Comparison of ENCODE assay signal across 18 mouse cellular contexts in the genomic region with DNA sequence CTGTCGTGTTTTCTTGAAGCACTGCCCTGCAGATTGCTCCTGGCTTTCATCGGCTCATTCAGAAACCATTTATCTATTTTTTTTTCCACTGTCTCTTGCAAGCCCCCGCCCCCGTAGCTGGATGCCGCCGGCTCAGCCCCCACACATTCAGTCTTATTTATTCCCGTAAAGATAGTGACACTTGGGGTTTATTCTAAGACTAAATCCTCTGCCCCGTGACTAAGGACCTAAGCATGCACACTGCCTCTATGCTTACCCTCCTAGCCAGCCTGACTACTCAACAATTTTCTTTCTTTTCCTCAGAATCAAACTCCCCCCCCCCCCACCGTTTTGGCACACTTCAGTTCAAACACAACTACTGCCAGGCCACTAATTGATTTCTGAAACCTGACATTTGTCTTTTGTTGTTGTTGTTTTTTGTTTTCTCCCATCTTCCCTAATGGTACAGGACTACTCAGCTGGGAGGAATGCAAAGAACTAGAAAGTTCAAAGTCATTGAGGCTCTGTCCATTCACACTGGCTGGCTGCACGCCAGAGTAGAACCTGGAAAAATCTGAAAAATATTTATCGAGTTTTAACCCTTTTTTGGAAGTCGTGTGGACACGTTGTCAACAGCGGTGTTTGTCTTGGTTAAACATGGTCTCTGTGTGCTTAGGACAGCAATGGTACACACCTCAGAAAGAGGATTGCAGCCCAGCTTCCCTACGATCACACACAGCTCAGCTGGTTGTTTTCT. TPM values are rescaled to one million over a fixed set of nuclear protein-coding genes. Genes with fewer than 3 reads are reported as not detected.
DNase-seq lines count a peak whose midpoint lies in the region; ATAC-seq and TF ChIP-seq lines count a peak whose summit lies in the region.
"Had no signal": no experiment of that assay in that cellular context is flagged by ENCODE, and none has a peak within 500 bp of the region (broad histone marks: within the 10 kb centered on the region; RNA-seq: fewer than 3 reads in every experiment).

No protein-coding gene starts in this region.

- no peak overlapping the region for H3K4me3 ChIP-seq in heart, embryonic 11.5 days (ENCODE audit: low read depth, low read length)
- peak overlapping the region; percentile 2; the same call in 1 of the 2 replicates for H3K4me3 ChIP-seq in intestine, postnatal 0 days (ENCODE audit: low read depth, low read length)
- no peak overlapping the region for H3K4me3 ChIP-seq in thymus, adult 2 months (ENCODE audit: control insufficient read depth, insufficient read depth, low read length)
- H3K4me3 ChIP-seq: left cerebral cortex, adult 2 months; limb, embryonic 12.5 days; liver, embryonic 15.5 days; midbrain, embryonic 13.5 days had no signal

- H3K27me3 ChIP-seq in heart, embryonic 11.5 days (ENCODE audit: control insufficient read depth, insufficient read depth, low read length), result peaks cover 10% of the 10 kb centered on the region
- no peaks in the 10 kb centered on the region for H3K27me3 ChIP-seq in intestine, postnatal 0 days (replicated peaks; ENCODE audit: control insufficient read depth, insufficient read depth, low read length)
- H3K27me3 ChIP-seq in thymus, adult 2 months (ENCODE audit: control insufficient read depth, insufficient read depth, low read length), result peaks cover 10% of the 10 kb centered on the region; the same call in 1 of the 2 replicates

- ATAC-seq in heart, embryonic 11.5 days (replicated peaks; ENCODE audit: insufficient number of reproducible peaks, low FRiP score, low TSS enrichment), result no peak
- no peak for ATAC-seq in intestine, postnatal 0 days
- ATAC-seq: activated CD4-positive, CD25-positive, alpha-beta regulatory T cell, adult 4 months; hindbrain, postnatal 0 days; midbrain, embryonic 13.5 days had no signal

- H3K36me3 ChIP-seq in heart, embryonic 11.5 days (ENCODE audit: control insufficient read depth, insufficient read depth, low read length), result no peaks in the 10 kb centered on the region
- H3K36me3 ChIP-seq in intestine, postnatal 0 days (ENCODE audit: control insufficient read depth, insufficient read depth), result no peaks in the 10 kb centered on the region
- H3K36me3 ChIP-seq in thymus, adult 2 months (ENCODE audit: control insufficient read depth, insufficient read depth, low read length), result no peaks in the 10 kb centered on the region
- H3K36me3 ChIP-seq: limb, embryonic 12.5 days; liver, embryonic 15.5 days; midbrain, embryonic 13.5 days had no signal

- no peaks in the 10 kb centered on the region for H3K9me3 ChIP-seq in heart, embryonic 11.5 days (replicated peaks; ENCODE audit: control insufficient read depth, low read length)
- no peaks in the 10 kb centered on the region for H3K9me3 ChIP-seq in intestine, postnatal 0 days (ENCODE audit: control insufficient read depth)
- H3K9me3 ChIP-seq: limb, embryonic 12.5 days; liver, embryonic 15.5 days; midbrain, embryonic 13.5 days had no signal

- H3K4me2 ChIP-seq in heart, embryonic 11.5 days, result peak overlapping the region; percentile 34; the same call in 1 of the 2 replicates
- peak overlapping the region; percentile 52 for H3K4me2 ChIP-seq in intestine, postnatal 0 days (replicated peaks; ENCODE audit: low read depth)
- H3K4me2 ChIP-seq: limb, embryonic 12.5 days; liver, embryonic 15.5 days; midbrain, embryonic 13.5 days had no signal

- no peak for DNase-seq in heart, postnatal 36 days
- peak; percentile 31 for DNase-seq in urinary bladder, postnatal 14 days (ENCODE audit: low spot score)
- DNase-seq in urinary bladder, postnatal 10 days (ENCODE audit: low spot score), result no peak
- DNase-seq in spleen, postnatal 10 days (ENCODE audit: low spot score in 2 of 2), result no peak
- no peak for DNase-seq in thymus, adult 2 months
- DNase-seq: cerebellum, adult 8-10 months; gastrocnemius, postnatal 25 days; kidney, adult 9 months; thymus, postnatal 14 days had no signal

- WGBS in heart, embryonic 11.5 days (ENCODE audit: insufficient replicate concordance), result 37% methylated on average over 15 of the region's 15 CpGs
- 33% methylated on average over 15 of the region's 15 CpGs for WGBS in intestine, postnatal 0 days
- 89% methylated on average over 15 of the region's 15 CpGs for WGBS in thymus, adult 2 months

- H3K27ac ChIP-seq in heart, embryonic 11.5 days (ENCODE audit: low read depth, low read length), result no peak overlapping the region
- peak overlapping the region; percentile 41 for H3K27ac ChIP-seq in intestine, postnatal 0 days (ENCODE audit: low read depth, low read length)
- H3K27ac ChIP-seq in thymus, adult 2 months (ENCODE audit: control insufficient read depth, insufficient read depth, low read length), result no peak overlapping the region
- H3K27ac ChIP-seq: hindbrain, postnatal 0 days; left cerebral cortex, adult 2 months; limb, embryonic 12.5 days; liver, embryonic 15.5 days; macrophage; midbrain, embryonic 13.5 days had no signal

- no peak for TF ChIP-seq POLR2A in thymus, adult 2 months (IDR thresholded peaks at IDR 0.05; ENCODE audit: control insufficient read depth, extremely low read depth, insufficient read depth, low read length, poor library complexity)

- no peak for TF ChIP-seq CTCF in intestine, postnatal 0 days (IDR thresholded peaks at IDR 0.05; ENCODE audit: low read depth)
- no peak for TF ChIP-seq CTCF in thymus, adult 2 months (IDR thresholded peaks at IDR 0.05; ENCODE audit: borderline replicate concordance, control insufficient read depth, extremely low read depth, insufficient read depth, low read length, poor library complexity)

- intact Hi-C loops in heart, postnatal 36 days (cut with DNase I), result loop anchor here (5.0 kb wide), 1 partner anchor 153 kb away; no protein-coding TSS in a partner anchor

- H3K9ac ChIP-seq in heart, embryonic 11.5 days (ENCODE audit: low read depth, low read length), result no peak overlapping the region
- no peak overlapping the region for H3K9ac ChIP-seq in intestine, postnatal 0 days (ENCODE audit: low read depth, low read length)
- H3K9ac ChIP-seq: limb, embryonic 12.5 days; liver, embryonic 15.5 days; midbrain, embryonic 13.5 days had no signal

- H3K4me1 ChIP-seq in heart, embryonic 11.5 days (ENCODE audit: control insufficient read depth, insufficient read depth, low read length), result peaks cover 3% of the 10 kb centered on the region; the same call in 1 of the 2 replicates
- H3K4me1 ChIP-seq in intestine, postnatal 0 days (replicated peaks; ENCODE audit: control insufficient read depth, insufficient read depth, low read length), result no peaks in the 10 kb centered on the region
- peaks cover 10% of the 10 kb centered on the region for H3K4me1 ChIP-seq in thymus, adult 2 months (replicated peaks; ENCODE audit: control insufficient read depth, insufficient read depth, low read length)

RNA-seq across cellular contexts. Expression of a gene that starts 2.7 kb away (rescaled TPM):
- polyA plus RNA-seq in heart, embryonic 11.5 days (2014; fragmentation: Nextera tagmentation; extraction: Ambion mirVana), result 2.4 and 2.6 TPM in 2 replicates
- total RNA-seq in heart, postnatal 36 days (2021), result under 1 TPM; 0.76 to 0.94 TPM
- polyA plus RNA-seq in intestine, postnatal 0 days (2015; fragmentation: Nextera tagmentation; extraction: Ambion mirVana), result 87.6 and 93.7 TPM in 2 replicates
- 2.2 and 2.8 TPM in 2 replicates for polyA plus RNA-seq in thymus, adult 2 months (2012; rRNA removed)
- polyA plus RNA-seq: activated CD4-positive, CD25-positive, alpha-beta regulatory T cell, adult 4 months; macrophage had no signal

Comparison
In these comparisons a context has a peak if more than half of its experiments do, and no peak if none do; other contexts are left out.
1. RNA of a gene that starts 2.7 kb away (polyA plus RNA-seq): 87.6 to 93.7 TPM in intestine, postnatal 0 days; 2.4 to 2.6 TPM in heart, embryonic 11.5 days and 2.2 to 2.8 TPM in thymus, adult 2 months; every median in the first group is over 10 times any median in the second.